Mouse (Mus musculus) CH12.LX (cell line): ENCODE measurements around the gene Etv1. TPM values are rescaled to one million over a fixed set of nuclear protein-coding genes. Genes with fewer than 3 reads are reported as not detected.

Experiments used
- DNase-seq: peaks from one replicate; pipeline ENCODE4 v3.0.0-alpha.2; 2013; ENCODE audit errors: extremely low read depth
- H3K27ac ChIP-seq: 2 replicates; pipeline ENCODE4 v1.5.1; 2012; ENCODE audit warnings: low read depth, mild to moderate bottlenecking, control low read depth, moderate library complexity; ENCODE audit not compliant: insufficient read depth
- H3K27me3 ChIP-seq: replicated peaks from 2 replicates; pipeline ENCODE3; 2012; ENCODE audit warnings: inconsistent platforms
- H3K36me3 ChIP-seq, 2 experiments: replicated peaks in 1 of 2; 2 replicates each; pipeline versions ENCODE3 to v1.6.1; 2012; ENCODE audit warnings: inconsistent platforms in 1 of 2, low read length in 1 of 2, mild to moderate bottlenecking in 1 of 2, mixed read lengths in 1 of 2, moderate library complexity in 1 of 2; ENCODE audit not compliant: control insufficient read depth in 1 of 2, insufficient read depth in 1 of 2
- H3K4me1 ChIP-seq, 2 experiments: 2 replicates each; pipeline ENCODE4 v1.6.1; 2012; ENCODE audit warnings: inconsistent platforms in 1 of 2, moderate library complexity in 1 of 2; ENCODE audit not compliant: insufficient read depth in 2 of 2, control insufficient read depth in 1 of 2
- H3K4me2 ChIP-seq: 2 replicates; pipeline ENCODE4 v1.6.1; 2012; ENCODE audit warnings: low read depth, mild to moderate bottlenecking, control low read depth; ENCODE audit not compliant: poor library complexity, insufficient read depth, severe bottlenecking
- H3K4me3 ChIP-seq, 3 experiments: fragments of 150-350 bp in 1 of 3; sonication (generic) in 1 of 3; replicated peaks in 1 of 3; 2 replicates each; pipeline versions ENCODE3 to v1.5.1; 2011 to 2012; ENCODE audit warnings: low read depth in 2 of 3, low read length in 2 of 3, mild to moderate bottlenecking in 2 of 3, moderate library complexity in 2 of 3, control low read depth in 1 of 3, improper control_type of control experiment in 1 of 3, inconsistent platforms in 1 of 3, mixed read lengths in 1 of 3; ENCODE audit not compliant: poor library complexity in 1 of 3
- H3K79me2 ChIP-seq: replicated peaks from 2 replicates; pipeline ENCODE4 v1.6.1; 2012; ENCODE audit warnings: mild to moderate bottlenecking, moderate library complexity; ENCODE audit not compliant: control insufficient read depth, poor library complexity, insufficient read depth, severe bottlenecking; ENCODE audit errors: extremely low read depth
- H3K9ac ChIP-seq: 2 replicates; pipeline ENCODE4 v1.6.1; 2012; ENCODE audit warnings: low read depth, mild to moderate bottlenecking, control low read depth, moderate library complexity; ENCODE audit not compliant: insufficient read depth
- H3K9me3 ChIP-seq: replicated peaks from 2 replicates; pipeline ENCODE3; 2012; ENCODE audit warnings: low read length, inconsistent platforms, mixed read lengths
- CHD2 ChIP-seq: IDR thresholded peaks from 2 replicates; pipeline ENCODE4 v1.6.1; 2011; ENCODE audit warnings: low read length, improper control_type of control experiment
- HCFC1 ChIP-seq: IDR thresholded peaks from 2 replicates; pipeline ENCODE4 v1.6.1; 2012; ENCODE audit warnings: low read depth, mild to moderate bottlenecking, inconsistent platforms, low read length, improper control_type of control experiment
- JUN ChIP-seq: IDR thresholded peaks from 2 replicates; pipeline ENCODE4 v1.6.1; 2011; ENCODE audit warnings: low read depth, mild to moderate bottlenecking, low read length, improper control_type of control experiment, moderate library complexity; ENCODE audit not compliant: insufficient read depth
- MAX ChIP-seq: IDR thresholded peaks from 2 replicates; pipeline ENCODE4 v1.6.1; 2011; ENCODE audit warnings: low read length, improper control_type of control experiment
- MXI1 ChIP-seq: IDR thresholded peaks from 2 replicates; pipeline ENCODE4 v1.6.1; 2011; ENCODE audit warnings: mild to moderate bottlenecking, low read depth, low read length, improper control_type of control experiment
- MYC ChIP-seq: IDR thresholded peaks from 2 replicates; pipeline ENCODE4 v1.6.1; 2011; ENCODE audit warnings: low read depth, mild to moderate bottlenecking, improper control_type of control experiment, low read length
- NELFE ChIP-seq: IDR thresholded peaks from 2 replicates; pipeline ENCODE4 v1.6.1; 2011; ENCODE audit warnings: low read depth, low read length, improper control_type of control experiment
- POLR2AphosphoS2 ChIP-seq: IDR thresholded peaks from 2 replicates; pipeline ENCODE4 v1.6.1; 2011; ENCODE audit warnings: low read depth, low read length, improper control_type of control experiment
- RCOR1 ChIP-seq: conservative IDR thresholded peaks from 2 replicates; pipeline ENCODE4 v1.6.1; 2012; ENCODE audit warnings: low read depth, mild to moderate bottlenecking, inconsistent platforms, low read length, improper control_type of control experiment
- SIN3A ChIP-seq: IDR thresholded peaks from 2 replicates; pipeline ENCODE4 v1.6.1; 2012; ENCODE audit warnings: low read length, improper control_type of control experiment, inconsistent platforms
- SMC3 ChIP-seq: IDR thresholded peaks from 2 replicates; pipeline ENCODE4 v1.6.1; 2011; ENCODE audit warnings: low read depth, low read length, improper control_type of control experiment
- TBP ChIP-seq: conservative IDR thresholded peaks from 2 replicates; pipeline ENCODE4 v1.6.1; 2011; ENCODE audit warnings: low read depth, low read length, improper control_type of control experiment
- TCF12 ChIP-seq: IDR thresholded peaks from 2 replicates; pipeline ENCODE4 v1.6.1; 2014; ENCODE audit warnings: low read depth, mild to moderate bottlenecking, inconsistent platforms, low read length, improper control_type of control experiment
- ZMIZ1 ChIP-seq: IDR thresholded peaks from 2 replicates; pipeline ENCODE4 v1.6.1; 2012; ENCODE audit warnings: low read depth, mild to moderate bottlenecking, inconsistent platforms, low read length, improper control_type of control experiment
- dilution Hi-C: fragments of 300-500 bp; cut with MboI; formaldehyde crosslinking; loops from 2 replicates; pipeline ENCODE4 v1.14.3; 2020; ENCODE audit warnings: low sequenced_read_pairs; ENCODE audit not compliant: extremely low pct_unique_long_range_greater_than_20kb, extremely low pct_ligation_motif_present
- in situ Hi-C: fragments of 300-500 bp; cut with MboI; formaldehyde crosslinking; loops from 3 replicates; pipeline ENCODE4 v1.14.3; 2019; ENCODE audit warnings: low sequenced_read_pairs, low pct_ligation_motif_present, low pct_unique_long_range_greater_than_20kb, mixed read lengths
- polyA plus RNA-seq: library from polyadenylated mRNA; unstranded; fragments of >175 nt; gene quantifications from 2 replicates; pipeline ENCODE4 v1.2.1, GENCODE M21; 2012; ENCODE audit warnings: low read depth; ENCODE audit not compliant: insufficient read length
- total RNA-seq, 2 experiments: library from RNA; depleted of rRNA; stranded (reverse); fragments of 300-350 nt in 1 of 2; fragments of >200 nt in 1 of 2; gene quantifications; 2 replicates each; pipeline ENCODE4 v1.2.3; 2012 to 2014

The Etv1 gene
- total and polyA plus RNA-seq, 3 experiments = 3.4 to 5.4 (median 4.4) TPM

GRCm38 (mm10) chr12:38906812-38907211, 127.6 kb downstream of the Etv1 start:
- DNase-seq = no peak
- no peak overlapping the region for H3K9ac ChIP-seq
- H3K9me3 ChIP-seq = no peaks in the 10 kb centered on the region
- no peak for TF ChIP-seq MAX
- TF ChIP-seq POLR2AphosphoS2 = no peak
- TF ChIP-seq HCFC1 = no peak
- TF ChIP-seq SMC3 = no peak
- TF ChIP-seq RCOR1 = no peak
- TF ChIP-seq CHD2 = no peak
- no peak overlapping the region for H3K27ac ChIP-seq
- no peak overlapping the region for H3K4me3 ChIP-seq
- no peaks in the 10 kb centered on the region for H3K36me3 ChIP-seq
- no peak overlapping the region for H3K4me2 ChIP-seq
- no peaks in the 10 kb centered on the region for H3K79me2 ChIP-seq
- in situ Hi-C loops (no loop called here), dilution Hi-C loops (no loop called here)
- H3K27me3 ChIP-seq = no peaks in the 10 kb centered on the region
- H3K4me1 ChIP-seq = peaks cover 4 to 24% of the 10 kb centered on the region in 2 experiments

GRCm38 (mm10) chr12:38908947-38909346, 129.8 kb downstream of the Etv1 start:
- H3K79me2 ChIP-seq = no peaks in the 10 kb centered on the region
- no peak overlapping the region for H3K4me3 ChIP-seq
- no peaks in the 10 kb centered on the region for H3K9me3 ChIP-seq
- no peak for TF ChIP-seq MYC
- no peak for TF ChIP-seq TCF12
- no peak for TF ChIP-seq ZMIZ1
- no peak for TF ChIP-seq SIN3A
- no peak for TF ChIP-seq SMC3
- TF ChIP-seq TBP = no peak
- no peak for TF ChIP-seq JUN
- TF ChIP-seq MXI1 = no peak
- TF ChIP-seq NELFE = no peak
- TF ChIP-seq, all 38 proteins: peak for 0
- in situ Hi-C loops (no loop called here), dilution Hi-C loops (no loop called here)
- Histone ChIP-seq H3K27ac (no peak overlapping the region), H3K4me1 (peaks cover 4 to 24% of the 10 kb centered on the region in 2 experiments), H3K4me2 (no peak overlapping the region), H3K27me3 (no peaks in the 10 kb centered on the region), H3K36me3 (no peaks in the 10 kb centered on the region), H3K9ac (no peak overlapping the region)
- no peak for DNase-seq
